Mouse (Mus musculus): ENCODE results near the gene Kat5. TPM values are rescaled to one million over a fixed set of nuclear protein-coding genes. Genes with fewer than 3 reads are reported as not detected.

Kat5 gene
- polyA plus RNA-seq, 1 experiment from 2014 or later = 61.3 TPM

DNA sequence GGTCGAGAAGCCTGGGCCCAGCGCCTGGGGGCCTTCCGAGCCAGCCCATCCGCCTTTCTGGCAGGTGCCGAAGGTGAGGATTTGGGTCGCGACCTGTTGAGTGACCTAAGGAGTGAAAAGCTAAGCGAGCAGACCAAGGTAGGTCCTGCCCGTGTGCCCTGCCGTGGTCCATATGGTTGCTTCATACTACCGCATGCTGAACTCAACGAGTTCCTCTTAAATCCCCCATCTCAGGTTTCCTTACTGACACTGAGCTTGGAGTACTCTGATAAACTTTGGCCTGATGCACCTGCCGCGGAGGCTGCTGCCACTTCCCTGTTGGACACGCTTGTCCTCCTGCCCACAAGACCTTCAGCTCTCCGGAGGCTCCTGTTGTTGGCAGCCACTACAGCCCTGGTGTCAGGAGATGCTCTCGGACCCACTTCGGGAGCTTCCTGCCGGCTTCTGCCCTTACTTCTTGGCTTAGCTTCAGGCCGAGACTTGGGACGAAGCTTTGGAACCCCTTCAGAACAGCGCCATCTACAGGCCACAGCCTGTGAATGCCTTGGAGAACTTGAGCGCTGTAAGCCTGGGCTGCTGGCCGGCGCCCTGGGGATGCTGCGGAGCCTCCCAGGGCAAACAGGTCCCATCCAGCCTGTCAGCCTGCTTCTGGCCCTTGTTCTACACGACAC is 41.4 kb downstream of the Kat5 start:
- peak overlapping the region; percentile 79; the same call in 1 of the 2 replicates for H3K27ac ChIP-seq
- peak overlapping the region; percentile 63 for H3K9ac ChIP-seq
- peaks cover 16% of the 10 kb centered on the region for H3K4me1 ChIP-seq
- peak overlapping the region; percentile 67 for H3K4me3 ChIP-seq
- no peaks in the 10 kb centered on the region for H3K9me3 ChIP-seq
- H3K27me3 ChIP-seq = peaks cover 27% of the 10 kb centered on the region
- peak; percentile 1; the same call in 1 of the 2 replicates for ATAC-seq (ENCODE audit: insufficient number of reproducible peaks, insufficient read depth, low FRiP score, low TSS enrichment)
- H3K4me2 ChIP-seq (replicated peaks) = peak overlapping the region; percentile 95
- H3K36me3 ChIP-seq = no peaks in the 10 kb centered on the region
- 8% methylated on average over 27 of the region's 27 CpGs for WGBS

DNA sequence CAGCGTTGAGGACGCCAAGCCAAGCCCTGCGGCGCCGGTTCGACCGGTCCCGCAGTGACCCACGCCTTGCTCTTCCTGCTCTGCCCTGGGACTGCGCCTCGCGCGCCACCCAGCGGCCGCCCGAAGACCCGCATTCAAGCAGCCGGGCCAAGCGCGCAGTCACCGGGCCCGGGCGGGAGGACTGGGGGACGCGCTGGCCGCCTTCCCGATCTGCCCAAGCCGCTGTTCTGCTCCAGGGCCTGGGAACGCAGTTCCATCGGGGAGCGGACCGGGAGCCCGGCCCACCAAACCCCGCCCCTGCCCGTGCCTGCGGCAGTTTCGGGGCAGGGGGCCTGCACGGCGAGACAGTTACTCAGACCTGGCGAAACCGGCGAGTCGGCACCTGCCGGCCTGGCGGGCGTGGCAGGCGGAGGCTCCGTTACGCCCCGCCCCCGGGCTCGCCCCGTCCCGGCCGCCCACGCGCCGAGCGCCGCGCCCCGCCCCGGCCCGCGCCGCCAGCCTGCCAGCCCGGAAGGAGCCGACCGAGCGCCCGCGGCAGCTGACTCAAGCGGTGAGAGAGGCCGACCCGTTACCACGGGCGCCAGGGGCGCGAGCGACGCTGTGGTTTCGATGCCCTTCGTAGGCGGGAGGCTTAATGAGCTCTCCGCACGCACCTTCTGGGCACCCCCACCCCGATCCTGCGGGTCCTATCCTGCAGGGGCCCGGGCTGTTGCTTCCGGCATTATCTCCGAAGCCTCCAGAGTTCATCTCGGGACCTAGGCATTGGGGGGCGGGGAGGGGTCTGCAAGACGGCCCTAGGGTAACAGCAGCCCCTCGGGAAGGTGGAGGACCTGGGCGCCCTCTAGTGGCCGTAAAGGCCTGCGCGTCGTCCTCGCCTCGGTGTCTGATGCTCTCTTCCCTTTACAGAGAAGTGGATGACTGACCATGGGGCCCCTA is 42.2 kb downstream of the Kat5 start, which contains the start of gene Ap5b1:
TSS of gene Ap5b1 (plus strand) at position 492 of the 936 bp plus-strand sequence.
- no peaks in the 10 kb centered on the region for H3K9me3 ChIP-seq
- ATAC-seq (ENCODE audit: insufficient number of reproducible peaks, insufficient read depth, low FRiP score, low TSS enrichment) = peak; percentile 85
- H3K4me1 ChIP-seq = peaks cover 16% of the 10 kb centered on the region
- peak within 1 kb of the TSS; percentile 79 for H3K27ac ChIP-seq
- H3K4me3 ChIP-seq = peak within 1 kb of the TSS; percentile 67
- WGBS = under 1% methylated on average over 91 of the region's 102 CpGs
- peak within 1 kb of the TSS; percentile 95 for H3K4me2 ChIP-seq (replicated peaks)
- H3K9ac ChIP-seq = peak within 1 kb of the TSS; percentile 63
- H3K27me3 ChIP-seq = peaks cover 35% of the 10 kb centered on the region
- H3K36me3 ChIP-seq = no peaks in the 10 kb centered on the region

DNA sequence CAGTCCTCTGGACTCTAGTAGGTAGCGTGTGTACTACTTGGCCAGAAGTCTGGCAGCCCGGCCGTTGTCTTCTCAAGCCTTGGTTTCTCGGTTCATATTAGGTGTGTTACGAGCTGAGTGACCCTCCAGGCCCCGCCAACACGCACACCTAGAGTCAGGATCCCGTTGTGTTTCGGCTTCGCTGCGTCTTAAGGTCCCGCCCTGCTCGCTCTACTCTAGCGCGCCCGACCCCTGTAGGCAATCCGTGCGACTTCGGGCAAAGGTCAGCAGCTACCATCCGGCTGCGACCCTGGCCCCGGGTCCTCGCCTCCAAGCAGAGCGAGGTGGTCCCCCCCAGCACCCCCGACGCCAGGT is 42.9 kb downstream of the Kat5 start:
- Histone ChIP-seq H3K9me3 (no peaks in the 10 kb centered on the region), H3K4me1 (peaks cover 16% of the 10 kb centered on the region), H3K27me3 (peaks cover 42% of the 10 kb centered on the region), H3K9ac (peak overlapping the region; percentile 63), H3K27ac (peak overlapping the region; percentile 79), H3K4me3 (peak overlapping the region; percentile 67), H3K4me2 (replicated peaks) (peak overlapping the region; percentile 95), H3K36me3 (no peaks in the 10 kb centered on the region)
- peak; percentile 25; the same call in 1 of the 2 replicates for ATAC-seq (ENCODE audit: insufficient number of reproducible peaks, insufficient read depth, low FRiP score, low TSS enrichment)
- 2% methylated on average over 26 of the region's 26 CpGs for WGBS

DNA sequence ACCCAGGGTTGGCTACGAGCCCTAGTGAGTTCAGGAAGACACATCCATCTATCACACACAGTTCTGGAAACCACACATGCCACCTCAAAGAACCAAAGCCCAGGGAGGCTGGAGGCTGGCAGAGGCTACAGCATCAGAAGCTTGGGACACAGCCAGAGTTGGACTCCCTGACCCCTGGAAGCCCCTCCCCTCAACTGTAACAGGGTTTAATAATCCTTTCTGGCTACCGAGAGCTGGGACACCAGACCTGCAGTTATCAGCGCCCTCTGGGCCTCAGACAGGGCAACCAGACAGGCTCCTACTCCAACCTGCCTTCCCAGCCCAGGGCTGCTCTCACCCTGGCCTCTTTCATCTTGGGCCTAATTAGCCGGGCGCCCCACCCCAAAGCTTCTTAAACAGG is 43.7 kb downstream of the Kat5 start:
- no peak overlapping the region for H3K27ac ChIP-seq
- H3K9me3 ChIP-seq = no peaks in the 10 kb centered on the region
- WGBS = 58% methylated on average over 5 of the region's 5 CpGs
- ATAC-seq (ENCODE audit: insufficient number of reproducible peaks, insufficient read depth, low FRiP score, low TSS enrichment) = no peak
- no peak overlapping the region for H3K4me2 ChIP-seq (replicated peaks)
- H3K4me1 ChIP-seq = peaks cover 16% of the 10 kb centered on the region
- no peak overlapping the region for H3K9ac ChIP-seq
- peaks cover 50% of the 10 kb centered on the region for H3K27me3 ChIP-seq
- no peaks in the 10 kb centered on the region for H3K36me3 ChIP-seq
- H3K4me3 ChIP-seq = no peak overlapping the region

DNA sequence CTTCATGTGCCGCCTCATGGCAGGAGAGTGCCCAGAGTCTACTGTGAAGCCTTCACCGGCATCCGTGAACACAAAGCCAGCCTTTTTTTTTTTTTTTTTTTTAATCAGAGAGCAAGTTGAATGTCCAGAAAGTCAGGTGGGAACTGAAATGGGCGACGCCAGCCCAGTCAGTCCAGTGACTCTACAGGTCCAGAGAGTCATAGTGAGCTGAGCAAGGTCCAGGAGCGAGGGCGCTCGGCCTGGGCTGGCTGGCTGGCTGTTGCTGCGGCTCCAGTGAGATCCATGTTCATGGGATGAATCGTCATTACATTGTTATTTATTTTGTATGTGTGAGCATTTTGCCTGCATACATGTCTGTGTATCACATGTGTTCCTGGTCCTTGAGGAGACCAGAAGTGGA is 47.3 kb downstream of the Kat5 start:
- no peaks in the 10 kb centered on the region for H3K36me3 ChIP-seq
- WGBS = 88% methylated on average over 10 of the region's 10 CpGs
- H3K4me3 ChIP-seq = no peak overlapping the region
- peaks cover 82% of the 10 kb centered on the region for H3K27me3 ChIP-seq
- no peak overlapping the region for H3K27ac ChIP-seq
- ATAC-seq (ENCODE audit: insufficient number of reproducible peaks, insufficient read depth, low FRiP score, low TSS enrichment) = no peak
- no peak overlapping the region for H3K4me2 ChIP-seq (replicated peaks)
- no peaks in the 10 kb centered on the region for H3K9me3 ChIP-seq
- H3K9ac ChIP-seq = no peak overlapping the region
- H3K4me1 ChIP-seq = peaks cover 20% of the 10 kb centered on the region

DNA sequence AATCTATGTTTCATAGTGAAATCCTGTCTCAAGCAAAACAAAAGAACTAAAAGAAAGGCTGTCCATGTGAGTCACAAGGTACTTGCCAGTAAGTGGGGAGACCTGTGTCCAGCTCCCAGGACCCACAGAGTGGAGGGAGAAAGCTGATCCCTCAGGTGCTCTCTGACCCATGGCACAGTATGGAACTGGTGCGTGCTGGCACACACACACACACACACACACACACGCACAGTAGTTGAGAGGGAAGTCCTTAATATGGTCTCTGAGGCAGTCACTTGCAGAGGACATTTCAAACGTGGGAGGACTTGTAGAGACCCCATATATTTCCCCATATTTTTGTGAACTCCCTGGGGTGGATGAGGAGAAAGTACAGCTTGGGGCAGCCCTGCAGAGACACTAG is 48.2 kb downstream of the Kat5 start:
- H3K9me3 ChIP-seq = no peaks in the 10 kb centered on the region
- H3K27ac ChIP-seq = no peak overlapping the region
- 62% methylated on average over 3 of the region's 3 CpGs for WGBS
- H3K4me1 ChIP-seq = peaks cover 15% of the 10 kb centered on the region
- no peaks in the 10 kb centered on the region for H3K36me3 ChIP-seq
- no peak overlapping the region for H3K9ac ChIP-seq
- no peak for ATAC-seq (ENCODE audit: insufficient number of reproducible peaks, insufficient read depth, low FRiP score, low TSS enrichment)
- H3K4me3 ChIP-seq = no peak overlapping the region
- H3K4me2 ChIP-seq (replicated peaks) = no peak overlapping the region
- H3K27me3 ChIP-seq = peaks cover 90% of the 10 kb centered on the region

DNA sequence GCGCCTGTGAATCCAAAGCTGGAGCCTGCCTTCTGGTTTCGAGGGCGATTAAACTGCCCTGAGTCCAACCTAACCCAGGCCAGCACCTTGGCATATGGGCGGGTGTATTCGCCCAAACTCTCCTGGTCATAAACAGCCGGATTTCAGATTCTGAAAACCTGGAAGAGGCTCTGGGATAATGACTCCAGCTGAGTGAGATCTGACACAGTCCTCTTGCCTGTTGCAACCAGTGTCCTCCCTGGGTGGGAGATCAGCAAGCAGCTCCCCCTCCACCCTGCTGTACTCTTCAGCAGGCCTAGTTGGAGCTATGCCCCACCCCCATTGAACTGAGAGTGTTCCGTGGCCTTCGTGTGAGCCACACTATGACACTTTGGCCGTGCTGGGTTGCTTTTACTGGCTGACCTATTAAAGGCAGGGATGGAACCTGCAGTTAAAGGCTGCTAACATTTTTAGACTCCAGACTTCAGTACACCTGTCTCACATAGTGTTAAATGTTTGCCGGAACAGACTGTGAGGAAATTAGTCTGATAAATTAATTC is 48.7 kb downstream of the Kat5 start:
- Histone ChIP-seq H3K4me3 (peak overlapping the region; percentile 36; the same call in 1 of the 2 replicates), H3K9me3 (no peaks in the 10 kb centered on the region), H3K27me3 (peaks cover 90% of the 10 kb centered on the region), H3K36me3 (no peaks in the 10 kb centered on the region), H3K27ac (no peak overlapping the region), H3K4me1 (peaks cover 13% of the 10 kb centered on the region), H3K9ac (0 out of 2 replicates have a peak overlapping the region, but pooled peaks have one; percentile 0), H3K4me2 (replicated peaks) (peak overlapping the region; percentile 60)
- 16% methylated on average over 10 of the region's 10 CpGs for WGBS
- no peak for ATAC-seq (ENCODE audit: insufficient number of reproducible peaks, insufficient read depth, low FRiP score, low TSS enrichment)

DNA sequence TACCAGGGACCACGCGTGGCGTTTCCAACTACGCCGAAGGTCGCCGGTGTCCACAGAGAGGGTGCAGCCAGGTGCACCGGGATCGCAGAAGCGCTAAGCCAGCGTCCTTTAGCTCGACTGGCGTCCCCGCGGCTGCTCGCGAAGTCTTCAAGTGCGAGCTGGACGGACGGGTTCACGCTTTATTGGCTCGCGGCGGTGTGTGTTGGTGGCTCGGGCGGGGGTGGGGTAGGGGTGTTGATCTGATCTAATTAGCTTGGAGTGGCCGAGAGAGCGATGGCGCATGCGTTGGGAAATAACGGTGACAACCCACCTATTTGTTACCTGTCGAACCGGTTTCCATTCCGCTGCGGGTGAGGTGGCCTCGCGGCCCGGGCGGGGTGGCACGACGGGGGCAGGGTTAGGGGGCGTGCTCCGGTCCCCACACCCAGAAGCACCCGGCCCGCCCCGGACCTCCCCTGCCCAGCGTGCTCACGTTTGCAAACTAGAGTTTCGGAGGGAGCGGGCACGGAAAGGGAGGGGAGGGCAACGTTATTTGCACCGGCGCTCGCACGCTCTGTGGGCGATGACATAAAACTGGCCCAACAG is 49.5 kb downstream of the Kat5 start, which contains the start of gene Ovol1:
TSS of gene Ovol1 (minus strand) at position 190 of the 585 bp plus-strand sequence.
- Histone ChIP-seq H3K36me3 (no peaks in the 10 kb centered on the region), H3K4me2 (replicated peaks) (peak within 1 kb of the TSS; percentile 60), H3K9me3 (no peaks in the 10 kb centered on the region), H3K4me1 (peaks cover 13% of the 10 kb centered on the region), H3K4me3 (peak within 1 kb of the TSS; percentile 36), H3K9ac (0 out of 2 replicates have a peak within 1 kb of the TSS, but pooled peaks have one; percentile 0), H3K27me3 (peaks cover 90% of the 10 kb centered on the region), H3K27ac (no peak within 1 kb of the TSS)
- under 1% methylated on average over 57 of the region's 57 CpGs for WGBS
- ATAC-seq (ENCODE audit: insufficient number of reproducible peaks, insufficient read depth, low FRiP score, low TSS enrichment) = no peak

DNA sequence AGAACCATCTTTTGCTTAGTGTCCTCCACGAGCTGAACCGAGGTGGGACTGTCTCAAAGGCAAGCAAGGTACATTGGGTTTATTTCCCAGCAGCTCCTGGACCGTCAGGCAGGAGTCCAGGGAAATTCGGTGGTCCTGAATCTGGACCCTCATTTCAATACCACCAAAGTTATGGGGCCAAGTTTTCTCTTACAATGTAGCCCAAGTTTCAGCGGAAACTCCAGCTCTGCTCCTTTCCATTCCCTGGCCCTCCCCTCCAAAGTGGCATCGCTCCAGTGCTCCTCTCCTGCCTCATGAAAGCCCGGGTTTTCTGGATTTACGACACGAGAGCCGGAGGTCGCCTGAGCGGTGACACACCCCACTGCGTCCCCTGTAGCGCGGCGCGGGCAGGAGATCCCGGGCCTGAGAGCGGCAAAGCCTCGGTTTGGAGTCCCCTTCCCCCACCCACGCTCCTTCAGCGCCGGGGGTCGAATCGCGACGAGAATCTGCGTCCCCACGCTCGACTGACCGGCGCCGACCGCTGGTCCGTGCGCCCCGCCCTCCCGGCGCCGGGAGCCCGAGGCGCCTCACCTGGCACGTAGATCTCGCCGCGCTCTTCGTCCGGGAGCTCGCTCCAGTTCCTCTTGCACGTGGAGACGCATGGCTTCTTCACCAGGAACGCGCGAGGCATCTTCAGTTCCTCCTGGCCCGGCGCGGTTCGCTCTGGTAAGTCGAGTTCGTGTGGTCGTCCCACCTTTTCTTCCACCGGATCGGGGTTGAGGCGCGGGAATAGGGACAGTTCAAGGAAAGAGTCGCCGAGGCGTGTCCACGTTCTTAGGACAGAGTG is 50.2 kb downstream of the Kat5 start:
- peak overlapping the region; percentile 60 for H3K4me2 ChIP-seq (replicated peaks)
- H3K27ac ChIP-seq = no peak overlapping the region
- WGBS = under 1% methylated on average over 69 of the region's 69 CpGs
- peaks cover 93% of the 10 kb centered on the region for H3K27me3 ChIP-seq
- no peaks in the 10 kb centered on the region for H3K9me3 ChIP-seq
- H3K9ac ChIP-seq = 0 out of 2 replicates have a peak overlapping the region, but pooled peaks have one; percentile 0
- H3K4me1 ChIP-seq = peaks cover 13% of the 10 kb centered on the region
- peak overlapping the region; percentile 36 for H3K4me3 ChIP-seq
- H3K36me3 ChIP-seq = no peaks in the 10 kb centered on the region
- no peak for ATAC-seq (ENCODE audit: insufficient number of reproducible peaks, insufficient read depth, low FRiP score, low TSS enrichment)

DNA sequence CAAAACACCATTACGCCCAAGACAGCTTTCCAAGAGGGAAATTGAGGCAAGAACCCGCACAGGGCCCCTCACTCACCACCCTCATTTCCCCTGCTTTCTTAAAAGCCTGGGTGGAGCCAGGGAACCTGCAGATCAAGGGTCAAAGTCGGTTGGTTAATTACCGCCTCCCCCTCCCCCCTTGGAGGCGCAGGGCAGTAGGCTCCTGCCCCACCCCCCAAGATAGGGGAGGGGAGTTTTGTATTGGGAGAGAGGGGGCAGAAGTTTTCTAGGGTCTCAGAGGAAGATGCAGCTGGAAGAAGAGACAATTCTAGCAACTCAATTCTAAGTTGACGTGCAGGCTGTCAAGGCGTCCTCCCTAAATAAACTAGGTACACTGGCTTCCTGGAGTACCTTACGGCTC is 50.8 kb downstream of the Kat5 start:
- Histone ChIP-seq H3K4me3 (peak overlapping the region; percentile 36), H3K4me1 (peaks cover 13% of the 10 kb centered on the region), H3K36me3 (no peaks in the 10 kb centered on the region), H3K4me2 (replicated peaks) (peak overlapping the region; percentile 60; the same call in 1 of the 2 replicates), H3K27ac (no peak overlapping the region), H3K27me3 (peaks cover 88% of the 10 kb centered on the region), H3K9me3 (no peaks in the 10 kb centered on the region), H3K9ac (no peak overlapping the region)
- WGBS = 15% methylated on average over 8 of the region's 8 CpGs
- ATAC-seq (ENCODE audit: insufficient number of reproducible peaks, insufficient read depth, low FRiP score, low TSS enrichment) = no peak

Measured in embryonic facial prominence, embryonic 12.5 days (tissue).